Mouse (Mus musculus) megakaryocyte, embryonic 14.5 days (primary cell): Measurements from ENCODE around the gene Klf7.

ENCODE experiments used
- FLI1 ChIP-seq: IDR thresholded peaks from 2 replicates; pipeline ENCODE4 v1.6.1; 2012; ENCODE audit warnings: low read length, inconsistent platforms, mixed read lengths
- GATA1 ChIP-seq: IDR thresholded peaks from 3 replicates; pipeline ENCODE4 v1.6.1; 2012; ENCODE audit warnings: mixed read lengths, low read length, inconsistent platforms, borderline replicate concordance

DNA sequence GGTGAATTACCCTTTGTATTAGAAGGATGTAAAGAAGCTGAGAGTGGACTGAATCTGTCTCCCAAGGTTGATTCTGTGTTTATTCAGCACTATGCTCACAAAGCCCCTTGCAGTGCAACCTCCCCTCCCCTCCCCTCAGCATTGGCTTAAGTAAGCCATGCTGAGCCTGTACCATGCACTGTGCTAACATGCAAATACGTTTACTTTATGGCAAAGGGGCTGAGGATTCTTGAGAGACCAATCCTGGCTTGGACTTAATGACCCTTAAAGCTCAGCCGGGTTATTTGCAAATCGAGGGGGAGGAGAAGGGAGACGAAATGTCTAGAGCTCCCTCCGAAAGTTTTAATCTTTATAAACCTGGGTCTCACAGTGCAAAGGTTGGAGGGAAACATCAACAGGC is 16.0 kb downstream of the Klf7 start:
- TF ChIP-seq GATA1, result no peak
- no peak for TF ChIP-seq FLI1
